Comparison of ENCODE assay signal across 25 mouse cellular contexts in the genomic region with DNA sequence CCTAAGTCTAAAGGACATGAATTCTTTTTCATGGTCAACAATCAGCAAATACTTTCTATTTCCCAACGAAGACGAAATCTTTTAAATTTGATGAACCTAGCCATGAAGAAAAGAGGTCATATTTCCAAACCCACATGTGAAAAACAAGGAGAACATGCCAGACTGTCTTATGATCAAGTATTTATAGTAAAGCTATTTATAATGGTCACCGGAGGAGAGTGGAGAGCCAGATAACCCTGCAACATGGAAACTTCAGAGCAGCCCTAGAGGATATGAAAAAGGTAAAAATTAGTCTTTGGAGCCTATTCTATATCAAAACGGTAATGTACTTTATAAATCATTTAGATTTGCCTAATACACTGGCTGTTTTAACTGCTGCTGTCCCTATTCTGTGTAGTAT. TPM values are rescaled to one million over a fixed set of nuclear protein-coding genes. Genes with fewer than 3 reads are reported as not detected.
DNase-seq lines count a peak whose midpoint lies in the region; ATAC-seq and TF ChIP-seq lines count a peak whose summit lies in the region.
"Had no signal": no experiment of that assay in that cellular context is flagged by ENCODE, and none has a peak within 500 bp of the region (broad histone marks: within the 10 kb centered on the region; RNA-seq: fewer than 3 reads in every experiment).

A gene (plus strand): TSS at position 166 of the 400 bp plus-strand sequence.

- no peak for TF ChIP-seq CTCF in forebrain, postnatal 0 days (IDR thresholded peaks at IDR 0.05; ENCODE audit: low read depth)

- ATAC-seq in heart, embryonic 16.5 days (replicated peaks; ENCODE audit: extremely low read depth, insufficient read depth, low FRiP score), result peak; percentile 76; the same call in 1 of the 2 replicates
- no peak for ATAC-seq in forebrain, postnatal 0 days
- ATAC-seq: midbrain, embryonic 13.5 days had no signal

- 75% methylated on average over 4 of the region's 4 CpGs for WGBS in heart, embryonic 16.5 days
- WGBS in forebrain, postnatal 0 days, result 94% methylated on average over 4 of the region's 4 CpGs

- H3K27me3 ChIP-seq in heart, embryonic 16.5 days (ENCODE audit: control insufficient read depth, insufficient read depth, low read length), result no peaks in the 10 kb centered on the region
- H3K27me3 ChIP-seq in forebrain, postnatal 0 days (ENCODE audit: insufficient read depth, low read length), result no peaks in the 10 kb centered on the region
- H3K27me3 ChIP-seq: hindbrain, embryonic 12.5 days; limb, embryonic 15.5 days; midbrain, embryonic 13.5 days had no signal

- peak within 1 kb of the TSS; percentile 48 for H3K27ac ChIP-seq in heart, embryonic 16.5 days (ENCODE audit: low read length)
- no peak within 1 kb of the TSS for H3K27ac ChIP-seq in forebrain, postnatal 0 days (ENCODE audit: low read depth, low read length)
- H3K27ac ChIP-seq: embryonic facial prominence, embryonic 10.5 days; hindbrain, embryonic 12.5 days; kidney, postnatal 0 days; limb, embryonic 15.5 days; liver, embryonic 14.5 days; midbrain, embryonic 13.5 days had no signal

- H3K9ac ChIP-seq in heart, embryonic 16.5 days (ENCODE audit: low read length), result no peak within 1 kb of the TSS
- H3K9ac ChIP-seq in forebrain, postnatal 0 days, result no peak within 1 kb of the TSS
- H3K9ac ChIP-seq: hindbrain, embryonic 12.5 days; limb, embryonic 15.5 days; liver, embryonic 14.5 days; lung, embryonic 14.5 days; midbrain, embryonic 13.5 days had no signal

- H3K4me3 ChIP-seq in heart, embryonic 16.5 days (ENCODE audit: low read length), result no peak within 1 kb of the TSS
- H3K4me3 ChIP-seq in forebrain, postnatal 0 days (ENCODE audit: low read depth, low read length), result no peak within 1 kb of the TSS
- H3K4me3 ChIP-seq: embryonic facial prominence, embryonic 10.5 days; hindbrain, embryonic 12.5 days; limb, embryonic 15.5 days; midbrain, embryonic 13.5 days had no signal

- H3K9me3 ChIP-seq in heart, embryonic 16.5 days (replicated peaks; ENCODE audit: control insufficient read depth, low read length), result no peaks in the 10 kb centered on the region
- no peaks in the 10 kb centered on the region for H3K9me3 ChIP-seq in forebrain, postnatal 0 days (ENCODE audit: low read length)
- H3K9me3 ChIP-seq: embryonic facial prominence, embryonic 10.5 days; hindbrain, embryonic 12.5 days; limb, embryonic 15.5 days; midbrain, embryonic 13.5 days had no signal

- no peaks in the 10 kb centered on the region for H3K4me1 ChIP-seq in heart, embryonic 16.5 days (ENCODE audit: control insufficient read depth, insufficient read depth, low read length)
- H3K4me1 ChIP-seq in forebrain, postnatal 0 days (ENCODE audit: insufficient read depth), result no peaks in the 10 kb centered on the region
- H3K4me1 ChIP-seq: hindbrain, embryonic 12.5 days; limb, embryonic 15.5 days; midbrain, embryonic 13.5 days had no signal

- peak; percentile 36 for DNase-seq in gastrocnemius, adult 18-20 months (ENCODE audit: low spot score)
- no peak for DNase-seq in gastrocnemius, postnatal 4 days (ENCODE audit: low spot score in 2 of 2)
- no peak for DNase-seq in gastrocnemius, postnatal 25 days
- no peak for DNase-seq in heart, postnatal 4 days
- no peak for DNase-seq in left cerebral cortex, adult 11 months (ENCODE audit: low spot score)
- DNase-seq in kidney, adult 8-10 months, result no peak
- no peak for DNase-seq in forebrain, postnatal 0 days
- DNase-seq: adrenal gland, postnatal 10 days; cerebellum, adult 8-10 months; kidney, adult 11 months; left cerebral cortex, postnatal 4 days; lung, embryonic 14.5 days; spleen, adult 18-20 months had no signal

- H3K36me3 ChIP-seq in heart, embryonic 16.5 days (ENCODE audit: control insufficient read depth, insufficient read depth), result no peaks in the 10 kb centered on the region
- H3K36me3 ChIP-seq in forebrain, postnatal 0 days (ENCODE audit: insufficient read depth), result no peaks in the 10 kb centered on the region
- H3K36me3 ChIP-seq: embryonic facial prominence, embryonic 10.5 days; hindbrain, embryonic 12.5 days; limb, embryonic 15.5 days; midbrain, embryonic 13.5 days had no signal

- H3K4me2 ChIP-seq in heart, embryonic 16.5 days (ENCODE audit: low read depth, low read length), result no peak within 1 kb of the TSS
- no peak within 1 kb of the TSS for H3K4me2 ChIP-seq in forebrain, postnatal 0 days (ENCODE audit: low read depth)
- H3K4me2 ChIP-seq: hindbrain, embryonic 12.5 days; limb, embryonic 15.5 days; lung, embryonic 14.5 days; midbrain, embryonic 13.5 days had no signal

RNA-seq across cellular contexts. Expression of the gene that starts here (rescaled TPM):
- total RNA-seq in gastrocnemius, adult 18-20 months (2021), result 100 to 1,000 TPM; 116 to 129 TPM
- 10 to 100 TPM in 1 of 2 experiments, 1 to 10 TPM in 1; 10.0 to 17.6 TPM for total RNA-seq in gastrocnemius, postnatal 4 days (2021)
- 100 to 1,000 TPM in 1 of 2 experiments, 10 to 100 TPM in 1; 55.2 to 102 TPM for total RNA-seq in gastrocnemius, postnatal 25 days (2021)
- polyA plus RNA-seq in heart, embryonic 16.5 days (2015; fragmentation: Nextera tagmentation; extraction: Ambion mirVana), result 2.6 and 2.8 TPM in 2 replicates
- total RNA-seq in heart, postnatal 4 days (2021), result 10 to 100 TPM; 11.5 to 12.4 TPM
- 0.38 TPM in 2 replicates for total RNA-seq in forebrain, postnatal 0 days (2014; rRNA removed)
- polyA plus RNA-seq in forebrain, postnatal 0 days (2015; fragmentation: Nextera tagmentation; extraction: Ambion mirVana), result 0.13 and 0.16 TPM in 2 replicates
- total RNA-seq: left cerebral cortex, adult 8-10 months; left cerebral cortex, postnatal 4 days; megakaryocyte, adult 5-6 weeks had no signal
- polyA plus RNA-seq: embryonic facial prominence, embryonic 10.5 days; hindbrain, embryonic 12.5 days; large intestine, adult 2 months; liver, embryonic 14.5 days; lung, embryonic 14.5 days; midbrain, embryonic 13.5 days; neural tube, embryonic 11.5 days; urinary bladder, adult 2 months had no signal
